Mouse (Mus musculus) midbrain, embryonic 10.5 days (tissue): Measurements from ENCODE around the gene Cad. TPM values are rescaled to one million over a fixed set of nuclear protein-coding genes. Genes with fewer than 3 reads are reported as not detected.

Source experiments
- polyA plus RNA-seq: library from polyadenylated mRNA; unstranded; fragments of >200 nt; fragmentation: Nextera tagmentation; extraction: Ambion mirVana; gene quantifications from 2 replicates; pipeline ENCODE4 v1.2.1, GENCODE M21; 2016

The Cad gene
- polyA plus RNA-seq, 1 experiment from 2014 or later, result 53.3 TPM

Other genes with a start within 250 kb of the Cad start
- gene Mapre3, start 240.1 kb upstream of the Cad start, polyA plus RNA-seq, result 22.9 and 38.2 TPM in 2 replicates
- 63.3 and 63.6 TPM in 2 replicates for gene Tmem214, start 186.8 kb upstream of the Cad start, polyA plus RNA-seq
- 17.4 and 20.1 TPM in 2 replicates for gene Agbl5, start 166.1 kb upstream of the Cad start, polyA plus RNA-seq
- 380 and 415 TPM in 2 replicates for gene Ost4, start 147.0 kb upstream of the Cad start, polyA plus RNA-seq
- gene Emilin1, start 141.4 kb upstream of the Cad start, polyA plus RNA-seq, result 61.8 and 67.4 TPM in 2 replicates
- gene Khk, start 133.3 kb upstream of the Cad start, polyA plus RNA-seq, result 7.5 and 9.7 TPM in 2 replicates
- gene Cgref1, start 109.2 kb upstream of the Cad start, polyA plus RNA-seq, result 4.9 and 5.8 TPM in 2 replicates
- 138 and 149 TPM in 2 replicates for gene Preb, start 94.4 kb upstream of the Cad start, polyA plus RNA-seq
- 0.02 TPM in 1 of 2 replicates, not detected in the other for gene Tcf23, start 86.1 kb upstream of the Cad start, polyA plus RNA-seq
- gene Atraid, start 6.5 kb upstream of the Cad start, polyA plus RNA-seq, result 80.5 and 99.6 TPM in 2 replicates
- gene Slc5a6, start 5.9 kb upstream of the Cad start, polyA plus RNA-seq, result 10.6 and 11.4 TPM in 2 replicates
- gene Dnajc5g, start 51.5 kb downstream of the Cad start, polyA plus RNA-seq, result not detected in 2 replicates
- gene Slc30a3, start 53.5 kb downstream of the Cad start, polyA plus RNA-seq, result 1.5 and 7.1 TPM in 2 replicates
- gene Trim54, start 61.9 kb downstream of the Cad start, polyA plus RNA-seq, result not detected in 2 replicates
- gene Ucn, start 84.0 kb downstream of the Cad start, polyA plus RNA-seq, result not detected in 2 replicates
- gene Mpv17, start 99.5 kb downstream of the Cad start, polyA plus RNA-seq, result 58.7 and 64.5 TPM in 2 replicates
- 1.7 and 2.1 TPM in 2 replicates for gene Gm29609, start 125.1 kb downstream of the Cad start, polyA plus RNA-seq
- gene Gtf3c2, start 125.4 kb downstream of the Cad start, polyA plus RNA-seq, result 120 and 124 TPM in 2 replicates
- 139 and 153 TPM in 2 replicates for gene Snx17, start 138.4 kb downstream of the Cad start, polyA plus RNA-seq
- 86.3 and 87.7 TPM in 2 replicates for gene Eif2b4, start 138.7 kb downstream of the Cad start, polyA plus RNA-seq
- gene Zfp513, start 147.5 kb downstream of the Cad start, polyA plus RNA-seq, result 11.5 and 13.8 TPM in 2 replicates
- 195 and 214 TPM in 2 replicates for gene Ppm1g, start 165.9 kb downstream of the Cad start, polyA plus RNA-seq
- gene Nrbp1, start 186.1 kb downstream of the Cad start, polyA plus RNA-seq, result 160 and 171 TPM in 2 replicates
- 0.23 and 0.36 TPM in 2 replicates for gene Gm9970, start 186.5 kb downstream of the Cad start, polyA plus RNA-seq
- 2.9 and 3.0 TPM in 2 replicates for gene Krtcap3, start 196.9 kb downstream of the Cad start, polyA plus RNA-seq
- gene Ift172, start 236.3 kb downstream of the Cad start, polyA plus RNA-seq, result 33.8 and 40.6 TPM in 2 replicates
- 48.9 and 51.0 TPM in 2 replicates for gene Fndc4, start 241.3 kb downstream of the Cad start, polyA plus RNA-seq
- gene Gckr, start 242.7 kb downstream of the Cad start, polyA plus RNA-seq, result 0.24 TPM in 1 of 2 replicates, not detected in the other